Mouse (Mus musculus): Measurements from ENCODE around the gene Sfxn5.

GRCm38 (mm10) chr6:85355753-85356152, 22.5 kb upstream of the Sfxn5 start:
- TF ChIP-seq CTCF (IDR thresholded peaks at IDR 0.05; ENCODE audit: low read depth) (no peak), EP300 (IDR thresholded peaks at IDR 0.05; ENCODE audit: low read depth) (no peak)

Data from heart, postnatal 0 days (tissue).